ENCODE assay signal across 8 mouse cellular contexts in genomic region chr11:114636727-114637505, GRCm38 (mm10). TPM values are rescaled to one million over a fixed set of nuclear protein-coding genes. Genes with fewer than 3 reads are reported as not detected.
DNase-seq lines count a peak whose midpoint lies in the region; ATAC-seq lines count a peak whose summit lies in the region.

No protein-coding gene starts in this region.

- WGBS in forebrain, embryonic 16.5 days, result 47% methylated on average over 35 of the region's 35 CpGs
- WGBS in limb, embryonic 13.5 days, result 54% methylated on average over 35 of the region's 35 CpGs

- H3K9me3 ChIP-seq in forebrain, embryonic 16.5 days (ENCODE audit: control insufficient read depth, low read length), result no peaks in the 10 kb centered on the region
- no peaks in the 10 kb centered on the region for H3K9me3 ChIP-seq in limb, embryonic 13.5 days

- H3K4me2 ChIP-seq in forebrain, embryonic 16.5 days (ENCODE audit: low read length), result peak overlapping the region; percentile 18
- peak overlapping the region; percentile 50 for H3K4me2 ChIP-seq in limb, embryonic 13.5 days (replicated peaks)

- H3K4me1 ChIP-seq in forebrain, embryonic 16.5 days (replicated peaks; ENCODE audit: control insufficient read depth, insufficient read depth, low read length), result peaks cover 23% of the 10 kb centered on the region
- peaks cover 21% of the 10 kb centered on the region for H3K4me1 ChIP-seq in limb, embryonic 13.5 days

- no peak overlapping the region for H3K27ac ChIP-seq in forebrain, embryonic 16.5 days (ENCODE audit: low read length)
- no peak overlapping the region for H3K27ac ChIP-seq in limb, embryonic 13.5 days

- no peaks in the 10 kb centered on the region; the same call in 1 of the 2 replicates for H3K36me3 ChIP-seq in forebrain, embryonic 16.5 days (ENCODE audit: control insufficient read depth, insufficient read depth)
- H3K36me3 ChIP-seq in limb, embryonic 13.5 days, result no peaks in the 10 kb centered on the region

- peak; percentile 48 for DNase-seq in layer of hippocampus, adult 11-12 months (ENCODE audit: low spot score)
- DNase-seq in layer of hippocampus, postnatal 10 days (ENCODE audit: low spot score in 2 of 2), result no peak
- DNase-seq in cerebellum, adult 8-10 months, result peak; percentile 36
- no peak for DNase-seq in urinary bladder, postnatal 14 days (ENCODE audit: low spot score)
- no peak for DNase-seq in embryo, embryonic 11 days
- DNase-seq in urinary bladder, postnatal 10 days (ENCODE audit: low spot score), result no peak

- H3K27me3 ChIP-seq in forebrain, embryonic 16.5 days (replicated peaks; ENCODE audit: control insufficient read depth, insufficient read depth, low read length), result peaks cover 2% of the 10 kb centered on the region; the same call in 1 of the 2 replicates
- peaks cover 49% of the 10 kb centered on the region for H3K27me3 ChIP-seq in limb, embryonic 13.5 days

- peak; percentile 57 for ATAC-seq in forebrain, embryonic 16.5 days
- peak; percentile 49; the same call in 1 of the 2 replicates for ATAC-seq in limb, embryonic 13.5 days (ENCODE audit: low FRiP score, low read depth)

- no peak overlapping the region for H3K9ac ChIP-seq in forebrain, embryonic 16.5 days (replicated peaks; ENCODE audit: low read depth, low read length)
- H3K9ac ChIP-seq in limb, embryonic 13.5 days, result no peak overlapping the region

- H3K4me3 ChIP-seq in forebrain, embryonic 16.5 days (replicated peaks; ENCODE audit: low read length), result no peak overlapping the region
- no peak overlapping the region for H3K4me3 ChIP-seq in limb, embryonic 13.5 days

RNA-seq across cellular contexts. Expression of gene Rpl38, which starts 31.4 kb away (rescaled TPM):
- 1,000 to 10,000 TPM; 1,016 to 1,166 TPM for total RNA-seq in layer of hippocampus, postnatal 10 days (2021)
- 637 and 697 TPM in 2 replicates for polyA plus RNA-seq in forebrain, embryonic 16.5 days (2015; fragmentation: Nextera tagmentation; extraction: Ambion mirVana)
- polyA plus RNA-seq in limb, embryonic 13.5 days (2015; fragmentation: Nextera tagmentation; extraction: Ambion mirVana), result 966 and 986 TPM in 2 replicates

RNA-seq across cellular contexts. Expression of gene Ttyh2, which starts 38.3 kb away (rescaled TPM):
- total RNA-seq in layer of hippocampus, postnatal 10 days (2021), result 10 to 100 TPM; 27.3 to 28.7 TPM
- polyA plus RNA-seq in forebrain, embryonic 16.5 days (2015; fragmentation: Nextera tagmentation; extraction: Ambion mirVana), result 25.1 and 27.5 TPM in 2 replicates
- 20.0 and 21.2 TPM in 2 replicates for polyA plus RNA-seq in limb, embryonic 13.5 days (2015; fragmentation: Nextera tagmentation; extraction: Ambion mirVana)

Comparison
In these comparisons a context has a peak if more than half of its experiments do, and no peak if none do; other contexts are left out.
1. DNase-seq: peak in layer of hippocampus, adult 11-12 months (single experiment) and cerebellum, adult 8-10 months (single experiment); none in layer of hippocampus, postnatal 10 days (0 of 2), urinary bladder, postnatal 14 days (single experiment), embryo, embryonic 11 days (single experiment) and urinary bladder, postnatal 10 days (single experiment).